Mouse (Mus musculus) megakaryocyte, embryonic 14.5 days (primary cell): ENCODE results near the gene R3hdm2.

Experiments
- FLI1 ChIP-seq: IDR thresholded peaks from 2 replicates; pipeline ENCODE4 v1.6.1; 2012; ENCODE audit warnings: low read length, inconsistent platforms, mixed read lengths
- GATA1 ChIP-seq: IDR thresholded peaks from 3 replicates; pipeline ENCODE4 v1.6.1; 2012; ENCODE audit warnings: mixed read lengths, low read length, inconsistent platforms, borderline replicate concordance

GRCm38 (mm10) chr10:127353909-127354895 lies 25.9 kb upstream of the R3hdm2 start, which contains the start of gene Inhbe:
- TF ChIP-seq GATA1 (no peak), FLI1 (no peak)
